Mouse (Mus musculus) forebrain, postnatal 0 days (tissue): ENCODE results near the gene Supt7l. TPM values are rescaled to one million over a fixed set of nuclear protein-coding genes. Genes with fewer than 3 reads are reported as not detected.

Source experiments
- ATAC-seq: fragments of 200-750 bp; cut with Nextera tagmentation; 2 replicates; pipeline ENCODE4 v1.8.0; 2017; ENCODE audit warnings: mild to moderate bottlenecking, moderate library complexity
- DNase-seq: peaks from one replicate; pipeline ENCODE4 v3.0.0-alpha.2; 2015
- H3K27ac ChIP-seq: fragments of 300-500 bp; sonication (generic); 2 replicates; pipeline ENCODE4 v1.5.1; 2014; ENCODE audit warnings: low read depth, mild to moderate bottlenecking, antibody characterized with exemption, low read length, moderate library complexity, mixed read lengths
- H3K27me3 ChIP-seq: fragments of 300-500 bp; sonication (generic); 2 replicates; pipeline ENCODE4 v1.6.1; 2014; ENCODE audit warnings: mild to moderate bottlenecking, low read length, mixed read lengths; ENCODE audit not compliant: insufficient read depth
- H3K36me3 ChIP-seq: fragments of 300-500 bp; sonication (generic); 2 replicates; pipeline ENCODE4 v1.6.1; 2014; ENCODE audit warnings: mild to moderate bottlenecking, moderate library complexity; ENCODE audit not compliant: insufficient read depth
- H3K4me1 ChIP-seq: fragments of 300-500 bp; sonication (generic); 2 replicates; pipeline ENCODE4 v1.6.1; 2014; ENCODE audit warnings: antibody characterized with exemption; ENCODE audit not compliant: insufficient read depth
- H3K4me2 ChIP-seq: fragments of 300-500 bp; sonication (generic); 2 replicates; pipeline ENCODE4 v1.6.1; 2014; ENCODE audit warnings: low read depth, mild to moderate bottlenecking, moderate library complexity
- H3K4me3 ChIP-seq: fragments of 300-500 bp; sonication (generic); 2 replicates; pipeline ENCODE4 v1.5.1; 2014; ENCODE audit warnings: low read depth, low read length, mixed read lengths
- H3K9ac ChIP-seq: fragments of 300-500 bp; sonication (generic); 2 replicates; pipeline ENCODE4 v1.6.1; 2014; ENCODE audit warnings: mild to moderate bottlenecking
- H3K9me3 ChIP-seq: fragments of 300-500 bp; sonication (generic); 2 replicates; pipeline ENCODE4 v1.6.1; 2016; ENCODE audit warnings: low read length
- CTCF ChIP-seq: sonication (generic); IDR thresholded peaks from 2 replicates; pipeline ENCODE4 v1.5.1; 2016; ENCODE audit warnings: antibody characterized with exemption, control low read depth, low read depth
- WGBS: fragments of 180-500 bp; shearing (Covaris S2); extraction: QIAGEN DNeasy Blood & Tissue Kit; methylation state at CpG from one replicate; pipeline ENCODE4 v1.1.7; 2014; 5-methylcytosine and 5-hydroxymethylcytosine counted together
- polyA plus RNA-seq: library from polyadenylated mRNA; unstranded; fragments of >200 nt; fragmentation: Nextera tagmentation; extraction: Ambion mirVana; gene quantifications from 2 replicates; pipeline ENCODE4 v1.2.1, GENCODE M21; 2015
- total RNA-seq: library from RNA; depleted of rRNA; stranded (reverse); fragments of >200 nt; gene quantifications from 2 replicates; pipeline ENCODE4 v1.2.3, GENCODE M21; 2014

The Supt7l gene
- total and polyA plus RNA-seq, 2 experiments from 2014 or later, result 19.7 to 29.6 TPM

DNA sequence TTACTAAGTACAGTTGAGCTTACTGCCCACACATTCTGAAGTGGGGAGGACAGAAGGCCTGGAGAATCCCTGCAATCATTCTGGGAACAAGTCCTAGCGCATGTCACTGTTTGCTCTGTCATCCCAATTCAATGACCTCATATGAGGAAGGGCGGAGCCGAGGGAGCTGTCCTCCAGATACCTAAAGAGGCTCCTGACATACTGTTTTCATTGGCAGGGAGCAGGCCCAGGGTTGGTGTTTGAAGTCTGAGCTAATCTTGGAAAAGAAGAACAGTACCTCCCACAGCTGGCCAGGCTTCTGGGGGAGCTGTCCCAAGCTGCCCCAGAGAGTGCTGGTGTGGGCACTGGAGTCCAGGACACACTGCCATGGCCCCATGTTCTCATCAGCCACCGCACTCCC, 37.4 kb upstream of the Supt7l start:
- DNase-seq, result no peak

GRCm38 (mm10) chr5:31563905-31564304, 36.3 kb upstream of the Supt7l start:
- Histone ChIP-seq H3K4me3 (no peak overlapping the region), H3K9ac (no peak overlapping the region), H3K27me3 (no peaks in the 10 kb centered on the region), H3K27ac (no peak overlapping the region), H3K4me1 (no peaks in the 10 kb centered on the region), H3K9me3 (no peaks in the 10 kb centered on the region), H3K36me3 (peaks cover 19% of the 10 kb centered on the region; the same call in 1 of the 2 replicates), H3K4me2 (no peak overlapping the region)
- no peak for TF ChIP-seq CTCF
- ATAC-seq (no peak), DNase-seq (no peak)
- WGBS, result 40% methylated on average over 7 of the region's 7 CpGs

More for the DNA sequence above, 37.4 kb upstream of the Supt7l start:
- no peak for TF ChIP-seq CTCF
- no peak overlapping the region for H3K27ac ChIP-seq
- no peak for ATAC-seq
- H3K36me3 ChIP-seq, result peaks cover 10% of the 10 kb centered on the region; the same call in 1 of the 2 replicates
- H3K9ac ChIP-seq, result no peak overlapping the region
- no peaks in the 10 kb centered on the region for H3K27me3 ChIP-seq
- no peak overlapping the region for H3K4me2 ChIP-seq
- H3K4me1 ChIP-seq, result no peaks in the 10 kb centered on the region
- 87% methylated on average over 4 of the region's 4 CpGs for WGBS
- H3K4me3 ChIP-seq, result no peak overlapping the region
- H3K9me3 ChIP-seq, result no peaks in the 10 kb centered on the region

- peak; percentile 90 for DNase-seq
- peak; percentile 98 for TF ChIP-seq CTCF
- H3K9ac ChIP-seq, result no peak overlapping the region
- peaks cover 19% of the 10 kb centered on the region; the same call in 1 of the 2 replicates for H3K36me3 ChIP-seq
- WGBS, result 8% methylated on average over 6 of the region's 6 CpGs
- H3K4me1 ChIP-seq, result no peaks in the 10 kb centered on the region
- ATAC-seq, result peak; percentile 70
- no peaks in the 10 kb centered on the region for H3K9me3 ChIP-seq
- no peak overlapping the region for H3K27ac ChIP-seq
- no peak overlapping the region for H3K4me3 ChIP-seq
- no peaks in the 10 kb centered on the region for H3K27me3 ChIP-seq
- H3K4me2 ChIP-seq, result no peak overlapping the region
Observed at GRCm38 (mm10) chr5:31563496-31563895, 35.9 kb upstream of the Supt7l start.

DNA sequence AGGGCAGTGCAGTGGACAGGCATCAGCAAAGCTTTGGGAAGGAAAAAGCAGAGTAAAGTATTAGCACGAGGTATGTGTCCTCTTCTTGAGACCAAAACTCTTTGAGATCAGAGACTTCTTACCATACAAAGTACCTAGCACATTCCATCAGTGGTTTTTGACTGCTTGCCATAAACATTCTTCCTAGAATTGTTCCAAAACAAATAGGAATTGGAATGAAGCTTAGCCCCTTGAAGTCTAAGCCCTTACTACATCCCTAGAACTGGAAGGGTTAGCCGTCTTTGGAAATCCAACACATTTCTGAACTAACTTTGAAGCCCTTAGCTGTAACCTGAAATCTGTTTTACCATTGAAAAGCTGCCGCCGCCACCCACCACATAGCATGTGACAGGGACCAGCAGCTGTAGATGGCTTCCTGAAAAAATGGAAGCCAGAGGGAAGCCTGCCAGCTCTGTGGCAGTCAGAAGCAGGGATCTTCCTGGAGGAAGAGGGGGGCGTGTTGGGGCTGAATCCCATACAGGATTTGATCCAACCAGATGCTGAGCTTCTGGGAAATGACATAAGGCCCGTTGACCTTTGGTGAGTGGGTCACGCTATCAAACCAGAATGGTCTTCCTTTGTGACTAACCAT, 34.5 kb upstream of the Supt7l start:
- no peak overlapping the region for H3K9ac ChIP-seq
- no peaks in the 10 kb centered on the region for H3K9me3 ChIP-seq
- H3K4me2 ChIP-seq, result no peak overlapping the region
- H3K36me3 ChIP-seq, result peaks cover 25% of the 10 kb centered on the region
- ATAC-seq, result no peak
- H3K4me1 ChIP-seq, result no peaks in the 10 kb centered on the region
- 81% methylated on average over 7 of the region's 7 CpGs for WGBS
- H3K4me3 ChIP-seq, result no peak overlapping the region
- no peak overlapping the region for H3K27ac ChIP-seq
- no peak for TF ChIP-seq CTCF
- DNase-seq, result peak; percentile 35
- H3K27me3 ChIP-seq, result no peaks in the 10 kb centered on the region

- ATAC-seq (no peak), DNase-seq (no peak)
- Histone ChIP-seq H3K4me1 (no peaks in the 10 kb centered on the region), H3K27me3 (no peaks in the 10 kb centered on the region), H3K27ac (no peak overlapping the region), H3K4me3 (no peak overlapping the region), H3K36me3 (peaks cover 28% of the 10 kb centered on the region), H3K9ac (no peak overlapping the region), H3K4me2 (no peak overlapping the region), H3K9me3 (no peaks in the 10 kb centered on the region)
- WGBS, result 91% methylated on average over 2 of the region's 2 CpGs
- TF ChIP-seq CTCF, result no peak
Observed at GRCm38 (mm10) chr5:31560352-31560751, 32.7 kb upstream of the Supt7l start.

DNA sequence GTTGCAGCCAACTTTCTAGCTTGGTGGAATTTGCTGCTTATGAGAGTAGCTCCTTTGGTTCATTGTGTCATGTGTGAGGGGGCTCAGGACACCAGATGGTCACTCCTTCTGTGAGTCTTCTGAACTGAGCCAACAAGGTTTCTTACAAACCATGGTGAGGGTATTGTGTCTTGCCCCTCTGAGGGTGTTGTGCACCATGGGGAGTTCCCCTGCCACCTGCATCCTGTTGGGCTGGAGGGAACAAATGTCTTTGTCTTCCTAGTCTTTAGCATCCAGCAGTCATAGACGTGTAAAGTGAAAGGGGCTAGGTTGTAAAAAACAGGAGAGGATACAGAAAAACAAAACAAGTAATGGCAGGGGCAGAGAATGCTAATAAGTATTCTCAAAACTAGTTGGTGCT, 31.8 kb upstream of the Supt7l start:
- no peak overlapping the region for H3K27ac ChIP-seq
- no peak for TF ChIP-seq CTCF
- DNase-seq (no peak), ATAC-seq (no peak)
- H3K9me3 ChIP-seq, result no peaks in the 10 kb centered on the region
- peaks cover 35% of the 10 kb centered on the region for H3K36me3 ChIP-seq
- no peak overlapping the region for H3K9ac ChIP-seq
- no peak overlapping the region for H3K4me3 ChIP-seq
- no peak overlapping the region for H3K4me2 ChIP-seq
- no peaks in the 10 kb centered on the region for H3K27me3 ChIP-seq
- 28% methylated on average over 1 of the region's 1 CpGs for WGBS
- H3K4me1 ChIP-seq, result no peaks in the 10 kb centered on the region

DNA sequence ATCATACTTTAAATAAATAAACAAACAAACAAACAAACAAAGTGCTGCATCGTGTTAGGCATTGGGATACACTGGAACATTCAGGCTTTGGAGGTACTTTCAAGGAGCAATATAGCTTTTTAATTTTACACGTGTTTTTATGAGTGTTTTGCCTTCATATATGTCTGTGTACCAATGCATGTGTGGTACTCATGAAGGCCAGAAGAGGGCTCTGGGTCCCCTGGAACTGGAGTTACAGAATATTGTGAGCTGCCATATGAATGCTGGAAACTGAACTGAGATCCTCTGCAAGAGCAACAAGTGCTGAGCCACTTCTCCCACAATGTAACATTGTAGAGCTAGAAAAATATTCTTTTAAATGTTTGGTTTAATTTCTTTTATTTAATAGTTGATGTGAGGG, 7.6 kb upstream of the Supt7l start:
- no peak for TF ChIP-seq CTCF
- no peaks in the 10 kb centered on the region for H3K4me1 ChIP-seq
- H3K27ac ChIP-seq, result no peak overlapping the region
- ATAC-seq (no peak), DNase-seq (no peak)
- no peaks in the 10 kb centered on the region for H3K9me3 ChIP-seq
- no peaks in the 10 kb centered on the region for H3K27me3 ChIP-seq
- 91% methylated on average over 2 of the region's 2 CpGs for WGBS
- H3K4me3 ChIP-seq, result no peak overlapping the region
- H3K9ac ChIP-seq, result no peak overlapping the region
- no peak overlapping the region for H3K4me2 ChIP-seq
- H3K36me3 ChIP-seq, result peaks cover 73% of the 10 kb centered on the region

GRCm38 (mm10) chr5:31528560-31528959, 953 bp upstream of the Supt7l start:
- ATAC-seq (no peak), DNase-seq (no peak)
- Histone ChIP-seq H3K27ac (no peak overlapping the region), H3K27me3 (no peaks in the 10 kb centered on the region), H3K36me3 (peaks cover 33% of the 10 kb centered on the region), H3K9me3 (no peaks in the 10 kb centered on the region), H3K4me2 (no peak overlapping the region), H3K4me3 (no peak overlapping the region), H3K4me1 (peaks cover 18% of the 10 kb centered on the region), H3K9ac (no peak overlapping the region)
- WGBS, result 60% methylated on average over 2 of the region's 2 CpGs
- no peak for TF ChIP-seq CTCF
